Mouse (Mus musculus): ENCODE data around the gene Nrn1l.

Gene Nrn1l

GRCm38 (mm10) chr8:105893339-105893738, at the start of gene Nrn1l:
Gene Nrn1l, plus strand, starts transcription at chr8:105893567.
- DNase-seq = peak; percentile 86

DNA sequence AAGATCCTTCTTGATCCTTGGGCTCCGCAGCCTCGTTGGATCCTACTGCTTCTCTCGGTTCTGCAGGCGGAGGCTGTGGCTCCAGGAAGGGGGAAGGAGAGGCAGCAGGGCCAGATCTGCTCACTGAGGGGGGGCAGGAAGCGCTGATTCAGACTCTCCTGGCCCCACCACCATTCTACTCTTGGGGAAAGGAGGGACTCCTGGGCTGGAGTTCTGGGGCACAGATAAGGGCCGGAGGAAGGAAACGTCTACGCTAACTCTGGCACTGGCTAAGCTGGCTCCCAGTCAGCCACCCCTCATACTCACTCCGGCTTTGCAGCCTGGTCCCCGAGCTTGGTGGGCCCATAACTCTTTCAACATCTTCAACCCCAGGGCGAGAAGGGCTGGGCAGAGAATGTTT, 46.7 kb upstream of the Nrn1l start:
- DNase-seq = no peak

GRCm38 (mm10) chr8:105850014-105850413, 43.4 kb upstream of the Nrn1l start:
- no peak for DNase-seq

DNA sequence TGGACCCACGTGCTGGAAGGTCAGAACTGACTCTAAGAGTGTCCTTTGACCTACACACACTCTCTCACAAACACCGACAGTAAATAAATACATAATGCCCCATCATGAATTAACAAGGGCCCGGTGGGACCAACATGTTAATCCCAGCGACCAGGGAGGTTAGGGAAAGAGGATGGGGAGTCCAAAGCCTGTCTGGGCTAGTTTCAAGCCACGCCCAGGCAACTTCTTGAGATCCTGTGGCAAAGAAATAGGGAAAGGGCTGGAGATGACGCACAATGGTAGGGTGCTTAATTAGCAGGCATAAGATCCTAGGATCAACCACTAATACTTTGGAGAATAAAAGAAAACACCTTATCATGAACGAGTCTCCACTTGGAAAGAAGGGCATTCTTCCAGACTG, 42.8 kb upstream of the Nrn1l start:
- no peak for DNase-seq

DNA sequence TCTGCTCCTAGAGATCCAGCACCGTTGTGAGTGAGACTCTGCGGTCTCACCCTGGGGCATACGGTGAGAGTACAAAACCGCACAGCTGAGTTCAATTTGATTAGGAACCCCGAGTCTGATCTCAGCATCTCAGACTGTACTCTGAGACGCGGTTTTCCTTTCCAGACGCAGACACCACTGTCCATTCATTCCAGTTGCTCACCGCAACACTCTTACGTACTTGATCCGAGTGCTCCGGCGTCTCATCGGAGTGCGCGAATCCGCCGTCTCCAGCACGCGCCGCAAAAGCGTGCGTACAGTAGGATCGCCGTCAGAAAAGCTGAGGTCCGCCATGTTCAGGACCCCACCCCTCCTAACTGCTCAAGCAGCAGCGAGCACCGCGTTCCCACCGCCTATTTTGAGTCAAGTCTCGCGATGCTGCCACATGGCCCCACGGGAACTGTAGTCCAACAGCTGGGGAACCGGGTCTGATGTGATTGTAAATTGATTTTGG, 41.7 kb upstream of the Nrn1l start:
- peak; percentile 93 for DNase-seq

GRCm38 (mm10) chr8:105852146-105852729, 41.1 kb upstream of the Nrn1l start:
- no peak for DNase-seq

- no peak for DNase-seq
Observed at GRCm38 (mm10) chr8:105853178-105853577, 40.2 kb upstream of the Nrn1l start, which contains the start of gene Cenpt. Gene Cenpt, minus strand, starts transcription at chr8:105853278.

DNA sequence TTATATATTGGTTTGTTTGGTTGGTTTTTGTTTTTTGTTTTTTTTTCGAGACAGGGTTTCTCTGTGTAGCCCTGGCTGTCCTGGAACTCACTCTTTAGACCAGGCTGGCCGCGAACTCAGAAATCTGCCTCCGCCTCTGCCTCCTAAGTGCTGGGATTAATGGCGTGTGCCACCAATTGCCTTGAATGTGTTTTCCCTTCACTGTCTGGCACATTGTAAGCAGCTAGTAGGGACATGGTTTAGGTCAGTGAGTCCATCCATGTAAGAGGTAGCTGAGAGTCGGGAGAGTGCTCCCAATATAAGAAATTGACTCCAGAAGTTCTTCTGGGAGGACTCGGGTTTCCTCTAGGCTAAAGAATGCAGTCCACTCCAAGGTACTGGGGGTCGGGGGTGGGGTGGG, 39.1 kb upstream of the Nrn1l start:
- no peak for DNase-seq

DNA sequence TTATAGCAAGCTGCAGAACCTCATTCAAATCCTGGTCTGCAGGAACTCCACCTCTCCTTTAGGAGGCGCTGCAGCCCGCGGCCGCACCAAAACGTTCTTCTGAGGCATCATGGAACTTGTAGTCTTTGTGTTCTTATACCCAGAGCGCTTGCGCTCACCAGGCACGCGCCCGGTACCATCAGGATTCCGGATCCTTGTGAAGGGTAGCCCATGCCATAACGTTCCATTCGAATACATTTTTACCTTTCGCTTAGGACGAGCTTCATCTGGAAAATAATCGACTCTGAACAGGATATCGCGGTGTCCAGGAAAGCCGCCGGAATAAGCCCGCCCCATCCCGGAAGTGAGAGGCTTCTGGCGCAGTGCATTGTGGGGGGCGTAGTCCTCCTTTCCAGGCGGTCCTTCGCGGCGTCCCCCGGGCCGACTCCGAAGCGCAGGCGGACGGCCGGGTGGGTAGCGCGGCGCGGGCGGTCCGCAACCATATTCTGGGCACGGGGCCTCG, 38.6 kb upstream of the Nrn1l start, which contains the start of gene Thap11:
TSS of gene Thap11 (plus strand) at position 418 of the 502 bp plus-strand sequence.
- DNase-seq = peak; percentile 94

DNA sequence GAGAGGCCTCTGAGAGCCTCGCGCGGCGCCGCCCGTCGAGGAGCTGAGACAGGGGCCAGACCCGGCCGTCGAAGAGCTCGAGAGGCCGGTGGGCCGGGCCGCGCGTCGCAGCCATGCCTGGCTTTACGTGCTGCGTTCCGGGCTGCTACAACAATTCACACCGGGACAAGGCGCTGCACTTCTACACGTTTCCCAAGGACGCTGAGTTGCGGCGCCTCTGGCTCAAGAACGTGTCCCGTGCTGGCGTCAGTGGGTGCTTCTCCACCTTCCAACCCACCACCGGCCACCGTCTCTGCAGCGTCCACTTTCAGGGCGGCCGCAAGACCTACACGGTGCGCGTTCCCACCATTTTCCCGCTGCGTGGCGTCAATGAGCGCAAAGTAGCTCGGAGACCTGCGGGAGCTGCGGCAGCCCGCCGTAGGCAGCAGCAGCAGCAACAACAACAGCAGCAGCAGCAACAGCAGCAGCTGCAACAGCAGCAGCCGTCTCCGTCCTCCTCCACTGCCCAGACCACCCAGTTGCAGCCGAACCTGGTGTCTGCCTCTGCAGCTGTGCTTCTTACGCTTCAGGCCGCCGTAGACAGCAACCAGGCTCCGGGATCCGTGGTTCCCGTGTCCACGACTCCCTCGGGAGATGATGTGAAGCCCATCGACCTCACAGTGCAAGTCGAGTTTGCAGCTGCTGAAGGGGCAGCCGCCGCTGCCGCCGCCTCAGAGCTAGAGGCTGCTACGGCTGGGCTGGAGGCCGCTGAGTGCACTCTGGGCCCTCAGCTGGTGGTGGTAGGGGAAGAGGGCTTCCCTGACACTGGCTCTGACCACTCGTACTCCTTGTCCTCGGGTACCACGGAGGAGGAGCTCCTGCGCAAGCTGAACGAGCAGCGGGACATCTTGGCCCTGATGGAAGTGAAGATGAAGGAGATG, 37.9 kb upstream of the Nrn1l start:
- peak; percentile 60 for DNase-seq

GRCm38 (mm10) chr8:105856168-105856835, 37.1 kb upstream of the Nrn1l start:
- no peak for DNase-seq

DNA sequence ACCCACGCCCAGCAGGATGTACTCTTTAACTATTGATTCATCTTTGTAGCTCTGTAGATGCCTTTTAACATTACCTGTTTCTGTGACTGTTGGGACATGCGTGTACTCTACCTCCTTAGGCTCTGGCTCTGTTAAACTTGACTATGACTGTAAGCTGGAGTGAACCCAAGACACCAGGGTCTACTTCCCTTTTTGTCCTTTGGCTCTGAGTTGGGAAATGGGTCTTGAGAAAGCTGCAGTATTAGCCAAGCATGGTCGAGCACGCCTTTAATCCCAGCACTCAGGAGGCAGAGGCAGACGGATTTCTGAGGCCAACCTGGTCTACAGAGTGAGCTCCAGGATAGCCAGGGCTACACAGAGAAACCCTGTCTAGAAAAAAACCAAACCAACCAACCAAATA, 34.9 kb upstream of the Nrn1l start:
- no peak for DNase-seq

GRCm38 (mm10) chr8:105859314-105859713, 34.1 kb upstream of the Nrn1l start:
- no peak for DNase-seq

GRCm38 (mm10) chr8:105860143-105860981, 33.0 kb upstream of the Nrn1l start, which contains the start of gene Nutf2:
Gene Nutf2, plus strand, starts transcription at chr8:105860580.
- peak; percentile 98 for DNase-seq

GRCm38 (mm10) chr8:105861951-105862350, 31.4 kb upstream of the Nrn1l start:
- peak; percentile 32 for DNase-seq

DNA sequence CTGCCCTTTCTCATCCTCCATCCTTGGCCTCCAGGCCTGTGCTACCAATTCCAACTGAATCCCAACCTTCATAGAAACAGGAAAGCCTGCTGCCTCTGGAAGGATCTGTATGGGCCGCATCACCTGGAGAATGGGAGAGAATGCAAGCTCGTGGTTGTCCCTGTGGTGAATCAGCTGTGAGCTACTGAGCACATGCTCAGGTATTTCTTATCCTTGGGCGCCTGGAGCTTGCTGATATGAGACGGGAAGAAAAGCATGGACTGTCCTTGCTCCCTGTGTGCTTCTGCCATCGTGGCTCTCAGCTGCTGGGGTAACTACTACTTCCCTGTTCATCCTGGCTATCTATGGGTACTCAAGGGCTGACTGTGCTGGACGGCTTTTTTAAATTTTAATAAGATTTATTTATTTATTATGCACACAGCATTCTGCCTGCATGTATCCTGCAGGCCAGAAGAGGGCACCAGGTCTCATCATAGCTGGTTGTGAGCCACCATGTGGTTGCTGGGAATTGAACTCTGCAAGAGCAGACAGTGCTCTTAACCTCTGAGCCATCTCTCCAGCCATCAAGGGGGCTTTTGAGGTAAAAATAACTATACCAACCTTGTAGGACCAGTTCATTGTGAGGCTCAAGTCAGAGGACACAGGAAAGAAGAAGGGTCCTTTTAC, 26.9 kb upstream of the Nrn1l start:
- DNase-seq = no peak

- no peak for DNase-seq
Observed at GRCm38 (mm10) chr8:105874301-105874700, 19.1 kb upstream of the Nrn1l start.

DNA sequence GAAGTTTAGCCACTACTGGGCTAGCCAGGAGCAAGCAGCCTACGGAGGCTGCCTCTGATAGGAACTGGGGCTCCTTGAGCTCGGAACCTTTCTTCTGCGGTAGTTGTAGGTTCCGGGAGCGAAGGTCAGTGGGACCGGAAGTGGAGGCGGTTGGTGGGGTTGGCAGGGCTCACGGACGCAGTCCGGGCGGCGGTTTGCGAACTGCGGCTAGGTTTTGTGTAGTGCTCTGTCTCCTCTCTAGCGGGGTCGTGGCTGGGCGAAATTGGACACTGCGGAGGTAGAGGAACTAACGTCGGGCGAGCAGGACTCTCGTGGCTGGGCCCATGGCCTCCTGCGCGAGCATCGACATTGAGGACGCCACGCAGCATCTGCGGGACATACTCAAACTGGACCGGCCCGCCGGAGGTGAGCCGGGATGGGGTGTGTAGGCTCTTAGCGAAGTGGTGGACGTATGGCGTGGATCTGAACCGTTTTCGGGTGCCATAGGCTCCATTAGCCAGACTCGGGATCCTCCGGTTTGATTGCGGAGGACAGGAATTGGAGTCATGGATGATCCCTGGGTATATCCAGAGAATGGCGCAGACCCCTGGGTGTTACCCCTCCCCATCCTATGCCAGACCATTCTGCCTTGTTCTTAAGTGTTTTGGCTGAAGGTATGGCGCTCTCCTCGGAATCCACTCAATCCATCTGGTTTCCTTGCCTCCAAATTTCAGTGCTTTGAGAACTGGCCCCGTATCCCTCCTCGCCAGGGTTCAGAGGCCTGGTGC, 12.4 kb upstream of the Nrn1l start, which contains the start of gene Edc4:
TSS of gene Edc4 (plus strand) at position 128 of the 767 bp plus-strand sequence.
- DNase-seq = peak; percentile 88

- no peak for DNase-seq
Observed at GRCm38 (mm10) chr8:105889756-105890465, 3.5 kb upstream of the Nrn1l start.

DNA sequence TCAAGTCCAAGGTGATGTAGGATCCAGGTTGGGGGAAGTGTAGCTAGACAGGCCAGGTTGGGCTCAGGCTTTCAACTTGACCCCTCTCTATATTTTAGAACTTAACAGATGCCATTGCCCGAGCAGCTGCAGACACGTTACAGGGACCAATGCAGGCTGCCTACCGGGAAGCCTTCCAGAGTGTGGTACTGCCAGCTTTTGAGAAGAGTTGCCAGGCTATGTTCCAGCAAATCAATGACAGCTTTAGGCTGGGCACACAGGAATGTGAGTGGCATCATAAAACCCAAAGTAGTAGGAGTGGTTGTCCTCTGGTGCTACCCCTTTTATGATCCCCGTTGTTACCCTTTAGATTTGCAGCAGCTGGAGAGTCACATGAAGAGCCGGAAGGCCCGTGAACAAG, 2.5 kb upstream of the Nrn1l start:
- no peak for DNase-seq

All from kidney, postnatal 14 days (tissue).